Mouse (Mus musculus): Measurements from ENCODE around the gene Timm50.

DNA sequence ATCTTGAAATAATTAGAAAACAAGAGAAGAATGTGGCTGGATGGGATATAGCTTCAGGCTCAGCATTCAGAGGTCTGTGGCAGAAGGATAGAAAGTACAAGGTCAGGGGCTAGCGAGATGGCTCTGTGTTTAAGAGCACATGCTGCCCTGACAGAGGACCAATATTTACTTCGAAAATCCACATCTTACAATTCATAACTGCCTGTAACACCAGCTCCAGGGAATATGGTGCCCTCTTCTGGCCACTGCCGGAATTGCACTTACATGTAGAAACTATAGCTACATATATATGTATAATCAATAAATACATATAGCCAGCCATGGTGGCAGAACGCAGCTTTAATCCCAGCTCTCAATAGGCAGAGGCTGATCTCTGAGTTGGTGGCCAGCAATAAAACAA, 32.8 kb upstream of the Timm50 start:
- peak; percentile 91 for TF ChIP-seq CTCF (IDR thresholded peaks at IDR 0.05)
- no peak for TF ChIP-seq EP300 (IDR thresholded peaks at IDR 0.05)

All from lung, postnatal 0 days (tissue).